Mouse (Mus musculus): ENCODE results near the gene Sdhc.
"Not testable (repeated sequence)": the region's sequence is repeated elsewhere in the genome, so short reads cannot be mapped to it uniquely, and the experiment has no call there.

The Sdhc gene

GRCm38 (mm10) chr1:171079825-171080224, 70.6 kb downstream of the Sdhc start:
- not testable (repeated sequence) for DNase-seq (ENCODE audit: low read depth, low spot score)

- not testable (repeated sequence) for DNase-seq (ENCODE audit: low read depth, low spot score)
Measured at GRCm38 (mm10) chr1:171079345-171079744, 71.1 kb downstream of the Sdhc start.

DNA sequence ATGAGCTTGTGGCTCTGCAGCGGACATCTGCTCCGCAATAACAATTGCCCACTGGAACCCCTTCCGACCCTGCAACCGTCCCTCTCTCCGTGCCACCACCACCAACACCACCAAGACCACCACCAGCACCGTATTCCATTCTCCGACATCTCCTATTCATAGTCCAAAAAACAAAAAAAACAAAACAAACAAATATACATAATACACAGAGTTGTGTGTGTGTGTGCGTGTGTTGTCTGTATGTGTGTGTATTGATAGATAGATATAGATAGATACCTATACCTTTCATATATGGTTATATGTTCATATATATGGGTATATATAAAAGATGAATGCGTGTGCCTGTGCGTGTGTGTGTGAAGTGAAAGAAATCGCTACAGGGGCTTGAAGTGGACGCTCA, 72.0 kb downstream of the Sdhc start:
- DNase-seq (ENCODE audit: low read depth, low spot score) = not testable (repeated sequence)

GRCm38 (mm10) chr1:171077955-171078354, 72.4 kb downstream of the Sdhc start:
- DNase-seq (ENCODE audit: low read depth, low spot score) = not testable (repeated sequence)

GRCm38 (mm10) chr1:171077192-171077591, 73.2 kb downstream of the Sdhc start:
- not testable (repeated sequence) for DNase-seq (ENCODE audit: low read depth, low spot score)

All from c-Kit-negative CD71-positive TER-119-positive erythroid progenitor cells, embryonic 14.5 days (primary cell).